Mouse (Mus musculus): ENCODE data around the gene Zfp664. TPM values are rescaled to one million over a fixed set of nuclear protein-coding genes. Genes with fewer than 3 reads are reported as not detected.

The Zfp664 gene
- polyA plus RNA-seq, 1 experiment from 2014 or later, result 118 TPM

DNA sequence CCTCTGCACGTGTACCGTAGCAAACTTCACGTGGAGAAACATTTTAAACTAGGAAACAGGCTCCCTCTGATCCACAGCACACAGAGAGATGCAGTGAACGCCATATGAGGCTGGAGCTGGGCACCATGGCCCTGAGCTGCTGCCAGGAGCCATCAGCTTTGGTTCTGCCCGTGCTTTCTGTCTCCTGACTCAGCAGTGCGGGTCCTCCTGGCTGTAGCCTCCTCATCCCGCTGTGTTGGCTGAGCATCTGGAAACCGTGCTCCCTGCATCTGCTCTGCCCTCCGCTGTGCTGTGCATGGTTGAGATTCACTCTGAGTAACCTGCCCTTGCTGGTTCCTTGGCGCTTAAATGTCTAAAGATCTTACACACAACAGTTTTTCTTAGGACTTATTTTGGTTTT, 39.7 kb downstream of the Zfp664 start:
- H3K4me2 ChIP-seq (replicated peaks), result no peak overlapping the region
- WGBS, result 82% methylated on average over 10 of the region's 10 CpGs
- H3K9me3 ChIP-seq, result no peaks in the 10 kb centered on the region
- H3K9ac ChIP-seq, result no peak overlapping the region
- no peaks in the 10 kb centered on the region for H3K36me3 ChIP-seq
- ATAC-seq (ENCODE audit: insufficient number of reproducible peaks, insufficient read depth, low FRiP score, low TSS enrichment), result no peak
- H3K27ac ChIP-seq, result no peak overlapping the region
- H3K4me1 ChIP-seq, result peaks cover 7% of the 10 kb centered on the region
- no peak overlapping the region for H3K4me3 ChIP-seq
- H3K27me3 ChIP-seq, result no peaks in the 10 kb centered on the region

DNA sequence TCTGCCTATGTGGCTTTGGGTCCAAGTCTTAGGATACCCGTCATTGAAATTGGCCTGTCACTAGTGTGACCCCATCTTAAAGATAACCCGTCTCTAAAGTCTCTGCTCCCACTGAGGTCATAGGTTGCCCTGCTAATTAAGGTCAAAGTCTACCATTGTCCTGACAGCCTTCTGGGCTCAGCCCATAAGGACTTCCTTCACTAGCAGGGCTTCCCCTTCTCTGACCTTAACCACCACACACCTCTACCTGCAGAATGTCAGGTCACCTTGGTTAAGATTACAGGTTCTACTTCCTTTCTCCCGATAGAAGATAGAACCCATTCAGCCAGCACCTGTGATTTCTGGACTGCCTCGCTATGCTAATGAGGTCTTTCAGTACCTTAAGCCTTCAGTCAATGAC, 41.4 kb downstream of the Zfp664 start:
- 78% methylated on average over 4 of the region's 4 CpGs for WGBS

DNA sequence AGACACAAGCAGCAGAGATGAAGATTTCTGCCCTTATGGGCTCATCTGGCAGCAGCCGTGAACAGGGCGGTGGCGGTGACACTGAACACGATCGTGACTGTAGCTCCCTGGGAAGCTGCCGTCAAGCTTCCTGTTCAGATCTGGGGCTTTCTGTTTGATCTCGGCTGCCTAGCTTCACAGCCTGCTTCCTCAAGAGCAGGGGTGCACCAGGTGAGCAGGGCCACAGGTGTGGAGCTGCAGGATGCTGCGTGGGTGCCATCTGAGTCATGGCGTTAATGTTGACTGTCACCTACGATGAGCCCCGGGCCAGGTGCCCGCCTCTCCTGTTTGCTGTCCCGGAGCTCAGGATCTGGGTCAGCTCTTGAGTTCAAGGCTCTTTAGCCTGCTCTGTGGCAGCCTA, 44.4 kb downstream of the Zfp664 start:
- Histone ChIP-seq H3K9me3 (no peaks in the 10 kb centered on the region), H3K27me3 (no peaks in the 10 kb centered on the region), H3K9ac (no peak overlapping the region), H3K4me3 (no peak overlapping the region), H3K4me2 (replicated peaks) (no peak overlapping the region), H3K4me1 (no peaks in the 10 kb centered on the region), H3K27ac (no peak overlapping the region), H3K36me3 (no peaks in the 10 kb centered on the region)
- 77% methylated on average over 13 of the region's 13 CpGs for WGBS
- ATAC-seq (ENCODE audit: insufficient number of reproducible peaks, insufficient read depth, low FRiP score, low TSS enrichment), result no peak

More for the DNA sequence above, 41.4 kb downstream of the Zfp664 start:
- Histone ChIP-seq H3K4me3 (no peak overlapping the region), H3K4me2 (replicated peaks) (no peak overlapping the region), H3K9me3 (no peaks in the 10 kb centered on the region), H3K27me3 (no peaks in the 10 kb centered on the region), H3K36me3 (no peaks in the 10 kb centered on the region), H3K4me1 (peaks cover 7% of the 10 kb centered on the region), H3K9ac (no peak overlapping the region), H3K27ac (no peak overlapping the region)
- ATAC-seq (ENCODE audit: insufficient number of reproducible peaks, insufficient read depth, low FRiP score, low TSS enrichment), result no peak

DNA sequence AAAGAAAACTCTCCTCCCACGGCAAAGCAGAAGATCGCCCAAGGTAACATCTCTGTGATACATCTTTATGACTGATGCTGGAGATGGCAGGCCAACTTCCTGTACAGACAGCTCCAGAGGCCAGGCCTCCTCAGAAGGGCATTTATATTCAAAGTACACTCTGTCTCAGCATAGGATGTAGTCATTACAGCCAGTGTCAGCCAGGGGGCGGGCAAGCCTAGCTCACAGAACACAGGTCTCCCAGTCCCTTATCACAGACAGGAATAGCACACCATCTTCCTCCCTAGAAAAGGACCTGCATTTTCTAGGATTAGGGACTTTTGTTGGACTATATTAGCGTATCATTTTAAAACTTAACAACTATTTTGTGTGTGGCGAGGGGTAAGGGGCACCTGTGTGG, 46.4 kb downstream of the Zfp664 start:
- ATAC-seq (ENCODE audit: insufficient number of reproducible peaks, insufficient read depth, low FRiP score, low TSS enrichment), result no peak; the same call in 1 of the 2 replicates
- Histone ChIP-seq H3K9me3 (no peaks in the 10 kb centered on the region), H3K4me3 (no peak overlapping the region), H3K4me2 (replicated peaks) (no peak overlapping the region), H3K27ac (no peak overlapping the region), H3K4me1 (peaks cover 8% of the 10 kb centered on the region; the same call in 1 of the 2 replicates), H3K36me3 (no peaks in the 10 kb centered on the region), H3K9ac (no peak overlapping the region), H3K27me3 (no peaks in the 10 kb centered on the region)
- 23% methylated on average over 5 of the region's 5 CpGs for WGBS

DNA sequence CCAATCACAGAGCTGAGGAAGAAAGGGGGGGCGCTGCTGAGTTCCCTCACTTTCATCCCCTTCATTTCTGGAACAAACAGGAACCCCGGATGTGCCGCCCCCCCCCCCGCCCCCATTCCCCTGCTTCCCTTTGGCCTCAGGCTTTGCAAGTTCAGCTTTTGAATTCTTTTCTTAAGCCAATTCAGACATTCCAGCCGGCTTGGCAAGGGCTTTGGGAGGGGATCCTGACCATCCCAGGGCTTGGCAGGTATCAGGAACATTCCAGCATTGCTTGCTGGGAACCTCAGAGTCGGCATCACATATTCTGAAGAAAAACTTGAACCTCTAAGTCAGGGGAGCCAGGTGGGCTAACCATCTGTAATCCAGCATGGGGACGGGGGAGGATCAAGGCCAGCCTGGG, 49.8 kb downstream of the Zfp664 start:
- Histone ChIP-seq H3K27ac (no peak overlapping the region), H3K9ac (no peak overlapping the region), H3K4me1 (peaks cover 8% of the 10 kb centered on the region; the same call in 1 of the 2 replicates), H3K4me2 (replicated peaks) (no peak overlapping the region), H3K27me3 (no peaks in the 10 kb centered on the region), H3K36me3 (no peaks in the 10 kb centered on the region), H3K4me3 (no peak overlapping the region), H3K9me3 (no peaks in the 10 kb centered on the region)
- ATAC-seq (ENCODE audit: insufficient number of reproducible peaks, insufficient read depth, low FRiP score, low TSS enrichment), result no peak
- 65% methylated on average over 7 of the region's 7 CpGs for WGBS

DNA sequence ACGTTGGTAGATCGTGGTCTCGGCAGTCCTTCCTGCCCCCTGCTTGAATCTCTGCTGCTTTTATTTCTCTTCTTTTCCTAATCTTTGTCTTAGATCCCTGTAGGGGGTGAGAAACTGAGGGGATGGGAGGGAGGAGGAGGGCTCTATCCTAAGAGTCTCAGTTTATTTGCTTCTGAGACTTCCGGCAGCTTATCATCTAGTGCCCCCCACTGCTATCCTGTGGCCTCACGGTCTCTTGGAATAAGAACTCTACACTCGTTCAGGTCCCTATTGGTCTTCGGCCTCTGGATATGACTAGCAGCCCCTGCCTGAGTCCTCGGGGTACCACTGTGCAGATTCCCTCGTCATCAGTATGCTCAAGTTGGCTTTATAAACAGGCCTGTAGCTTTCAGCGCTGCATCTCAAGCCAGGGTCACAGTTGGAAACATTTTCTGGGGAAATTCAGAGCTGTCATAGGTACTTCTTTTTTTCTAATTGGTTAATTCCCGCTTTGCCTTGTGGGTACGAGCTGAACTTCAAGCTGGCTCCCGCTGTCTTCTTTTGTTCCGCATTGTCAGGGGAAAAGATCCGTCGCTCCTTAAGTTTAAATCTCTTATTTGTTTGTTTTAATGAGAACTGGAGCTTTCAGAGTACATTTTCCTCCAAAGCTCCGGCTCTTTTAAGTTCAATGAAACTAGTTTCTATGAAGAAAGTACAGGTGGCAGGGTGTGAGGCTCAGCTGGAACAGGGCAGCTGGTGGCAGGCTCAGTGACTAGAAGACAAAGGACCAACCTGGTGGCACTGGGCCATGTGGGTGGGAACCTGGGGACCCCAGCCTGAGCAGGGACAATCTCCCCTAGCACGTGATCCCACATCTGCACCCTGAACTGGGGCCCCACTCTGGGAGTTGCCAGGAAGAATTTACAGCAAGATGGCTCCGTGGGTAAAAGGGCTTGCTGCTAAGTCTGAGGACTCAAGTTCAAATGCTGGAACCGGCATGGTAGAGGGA, 50.7 kb downstream of the Zfp664 start:
- 34% methylated on average over 20 of the region's 20 CpGs for WGBS
- Histone ChIP-seq H3K4me2 (replicated peaks) (no peak overlapping the region), H3K9me3 (no peaks in the 10 kb centered on the region), H3K9ac (no peak overlapping the region), H3K27ac (no peak overlapping the region), H3K27me3 (no peaks in the 10 kb centered on the region), H3K4me3 (no peak overlapping the region), H3K36me3 (no peaks in the 10 kb centered on the region), H3K4me1 (peaks cover 8% of the 10 kb centered on the region; the same call in 1 of the 2 replicates)
- ATAC-seq (ENCODE audit: insufficient number of reproducible peaks, insufficient read depth, low FRiP score, low TSS enrichment), result no peak

DNA sequence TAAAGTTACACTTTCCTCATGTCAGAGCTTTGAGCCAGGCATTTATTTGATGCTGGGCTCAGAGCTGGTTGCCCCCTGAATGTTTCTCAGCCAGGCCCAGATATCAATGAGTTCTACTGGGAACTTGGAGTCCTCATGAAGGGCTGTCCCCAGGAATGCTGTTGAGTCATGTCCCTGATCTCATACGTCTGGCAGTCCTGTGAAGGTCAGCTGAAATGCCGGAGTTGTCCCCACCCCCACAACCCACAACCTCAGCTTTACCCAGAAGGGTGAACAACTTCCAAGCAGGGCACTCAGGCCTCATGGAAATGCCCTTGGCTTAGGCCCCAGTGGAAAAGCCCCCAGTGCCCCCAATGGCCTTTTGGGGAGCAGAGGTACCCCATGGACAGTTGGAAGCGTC, 57.3 kb downstream of the Zfp664 start:
- Histone ChIP-seq H3K36me3 (no peaks in the 10 kb centered on the region), H3K9me3 (0 out of 2 replicates have a peak, but pooled peaks cover 4% of the 10 kb centered on the region), H3K4me1 (peaks cover 12% of the 10 kb centered on the region), H3K27ac (no peak overlapping the region), H3K4me2 (replicated peaks) (no peak overlapping the region), H3K9ac (no peak overlapping the region), H3K27me3 (no peaks in the 10 kb centered on the region), H3K4me3 (no peak overlapping the region)
- 77% methylated on average over 3 of the region's 3 CpGs for WGBS
- ATAC-seq (ENCODE audit: insufficient number of reproducible peaks, insufficient read depth, low FRiP score, low TSS enrichment), result no peak

DNA sequence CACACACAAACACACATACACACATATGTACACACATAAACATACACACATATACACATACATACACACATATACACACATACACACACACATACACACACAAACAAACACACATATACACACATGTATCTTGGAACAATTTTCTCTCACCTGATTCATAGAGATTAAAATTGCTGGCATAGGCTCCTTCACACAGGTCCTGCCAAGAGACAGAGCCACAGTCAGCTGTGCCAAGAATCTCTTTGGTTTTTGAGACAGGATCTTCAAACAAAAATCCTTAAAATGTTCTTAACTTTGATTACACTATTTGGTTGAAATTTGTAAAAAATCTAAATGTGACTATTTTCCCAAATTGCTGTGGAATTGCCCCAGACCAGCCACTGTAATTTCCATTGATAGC, 58.9 kb downstream of the Zfp664 start:
- H3K27me3 ChIP-seq, result no peaks in the 10 kb centered on the region
- no peak overlapping the region for H3K4me3 ChIP-seq
- ATAC-seq (ENCODE audit: insufficient number of reproducible peaks, insufficient read depth, low FRiP score, low TSS enrichment), result no peak
- H3K27ac ChIP-seq, result no peak overlapping the region
- no peak overlapping the region for H3K4me2 ChIP-seq (replicated peaks)
- no peaks in the 10 kb centered on the region for H3K36me3 ChIP-seq
- H3K9me3 ChIP-seq, result 0 out of 2 replicates have a peak, but pooled peaks cover 4% of the 10 kb centered on the region
- peaks cover 17% of the 10 kb centered on the region for H3K4me1 ChIP-seq
- H3K9ac ChIP-seq, result no peak overlapping the region

DNA sequence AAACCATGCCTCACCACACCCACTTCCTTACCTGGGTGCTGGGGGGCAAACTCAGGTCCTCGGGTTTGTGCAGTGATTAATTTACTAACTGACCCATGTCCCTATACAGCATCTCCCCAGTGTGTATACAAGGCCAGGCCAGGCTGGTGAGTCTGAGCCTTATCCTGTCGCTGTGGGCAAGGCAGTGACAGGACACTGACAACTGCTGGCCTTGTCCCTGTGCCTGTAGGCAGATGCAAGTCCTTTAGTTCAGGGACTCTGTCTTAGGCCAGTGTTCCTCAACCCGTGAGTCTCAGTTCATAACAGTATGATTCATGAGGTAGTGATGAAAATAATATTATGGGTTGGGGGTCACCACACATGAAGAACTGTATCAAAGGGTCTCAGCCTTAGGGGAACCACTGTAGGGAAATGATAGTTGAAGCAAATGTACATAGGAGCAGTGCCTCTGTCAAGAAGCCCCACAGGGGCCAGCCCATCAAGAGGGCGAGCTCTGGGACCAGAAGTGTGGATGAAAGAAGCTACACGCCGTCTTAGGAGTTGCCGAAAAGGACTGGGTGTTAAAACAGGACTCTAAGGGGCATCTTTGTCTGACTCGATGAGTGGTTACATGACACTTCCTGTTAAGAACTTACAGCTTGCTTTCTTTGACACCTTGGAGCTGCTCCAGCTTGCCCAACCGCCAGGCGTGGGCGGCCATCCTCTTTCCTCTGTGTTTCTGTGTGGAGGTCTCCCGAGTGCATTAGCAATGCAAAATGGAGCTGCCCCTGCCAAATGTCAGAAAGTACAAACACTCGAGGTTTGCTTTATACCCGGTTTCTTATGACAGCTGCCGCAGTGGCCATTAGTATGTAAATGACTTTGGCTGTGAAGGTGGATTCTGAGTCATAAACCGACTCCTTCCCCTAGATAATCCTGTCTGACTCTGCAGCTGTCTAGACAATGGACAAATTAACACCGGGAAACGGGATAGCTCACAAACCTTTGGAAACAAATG, 60.2 kb downstream of the Zfp664 start:
- H3K27ac ChIP-seq, result peak overlapping the region; percentile 66

DNA sequence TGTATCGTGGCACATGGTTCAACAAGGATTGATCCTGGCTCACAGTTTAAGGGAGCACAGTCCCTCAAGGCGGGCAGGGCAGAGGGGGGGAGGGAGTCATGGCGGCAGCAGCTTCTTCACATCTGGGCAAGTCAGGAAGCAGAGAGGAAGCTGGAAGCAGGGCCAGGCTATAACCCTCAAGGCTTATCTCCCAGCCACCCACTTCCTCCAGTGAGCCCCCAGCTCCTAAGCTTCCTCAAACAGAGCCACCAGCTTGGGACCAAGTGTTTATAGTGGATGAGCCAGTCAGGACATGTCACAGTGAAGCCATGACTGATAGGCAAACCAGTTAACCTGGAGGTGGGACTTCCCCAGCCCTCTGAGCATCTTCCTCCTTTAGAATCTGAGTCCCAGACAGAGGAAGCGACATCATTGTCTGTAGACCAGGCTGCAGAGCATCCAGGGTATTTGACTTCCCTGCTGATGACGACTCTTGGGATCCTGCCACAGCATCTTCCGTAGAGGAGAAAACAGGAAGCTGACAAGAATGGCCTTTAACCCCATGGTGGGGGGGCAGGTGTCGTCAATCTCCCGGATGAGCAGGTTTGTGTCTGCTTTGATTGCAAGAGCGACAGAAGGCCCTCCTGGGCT, 67.0 kb downstream of the Zfp664 start:
- no peak overlapping the region for H3K4me2 ChIP-seq (replicated peaks)
- ATAC-seq (ENCODE audit: insufficient number of reproducible peaks, insufficient read depth, low FRiP score, low TSS enrichment), result no peak

More for the DNA sequence above, 60.2 kb downstream of the Zfp664 start:
- Histone ChIP-seq H3K4me3 (no peak overlapping the region), H3K9me3 (0 out of 2 replicates have a peak, but pooled peaks cover 4% of the 10 kb centered on the region), H3K36me3 (no peaks in the 10 kb centered on the region), H3K27me3 (no peaks in the 10 kb centered on the region), H3K9ac (no peak overlapping the region), H3K4me1 (peaks cover 17% of the 10 kb centered on the region), H3K4me2 (replicated peaks) (no peak overlapping the region)
- ATAC-seq (ENCODE audit: insufficient number of reproducible peaks, insufficient read depth, low FRiP score, low TSS enrichment), result no peak; the same call in 1 of the 2 replicates
- 45% methylated on average over 18 of the region's 18 CpGs for WGBS

DNA sequence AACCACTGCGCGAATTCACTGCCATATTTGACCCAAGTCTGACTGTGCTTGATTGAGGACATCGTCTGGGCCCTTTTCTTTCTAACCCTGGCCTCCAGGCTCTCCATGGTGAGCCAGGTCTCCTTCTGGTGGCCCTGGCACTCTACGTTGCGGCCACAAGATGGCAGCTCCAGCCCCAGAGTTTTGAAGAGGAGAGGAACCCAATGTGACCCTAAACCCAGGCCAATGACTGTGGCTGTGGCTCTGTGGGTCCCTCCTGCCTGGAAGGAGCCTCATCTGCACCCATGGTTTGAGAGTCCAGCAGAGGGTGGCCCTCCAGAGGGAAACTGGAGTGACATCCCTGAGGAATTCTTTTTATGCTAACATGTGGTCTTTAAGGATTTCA, 67.6 kb downstream of the Zfp664 start:
- H3K4me2 ChIP-seq (replicated peaks), result no peak overlapping the region
- H3K4me3 ChIP-seq, result no peak overlapping the region
- peak overlapping the region; percentile 73; the same call in 1 of the 2 replicates for H3K27ac ChIP-seq
- no peaks in the 10 kb centered on the region for H3K9me3 ChIP-seq
- ATAC-seq (ENCODE audit: insufficient number of reproducible peaks, insufficient read depth, low FRiP score, low TSS enrichment), result no peak
- no peak overlapping the region for H3K9ac ChIP-seq
- peaks cover 20% of the 10 kb centered on the region for H3K4me1 ChIP-seq
- 44% methylated on average over 5 of the region's 5 CpGs for whole genome bisulfite sequencing
- H3K36me3 ChIP-seq, result no peaks in the 10 kb centered on the region
- H3K27me3 ChIP-seq, result no peaks in the 10 kb centered on the region

More for the DNA sequence above, 67.0 kb downstream of the Zfp664 start:
- 80% methylated on average over 9 of the region's 9 CpGs for WGBS
- no peak overlapping the region for H3K9ac ChIP-seq
- H3K4me1 ChIP-seq, result peaks cover 20% of the 10 kb centered on the region
- H3K27me3 ChIP-seq, result no peaks in the 10 kb centered on the region
- no peaks in the 10 kb centered on the region for H3K9me3 ChIP-seq
- H3K36me3 ChIP-seq, result no peaks in the 10 kb centered on the region
- 0 out of 2 replicates have a peak overlapping the region, but pooled peaks have one; percentile 73 for H3K27ac ChIP-seq
- H3K4me3 ChIP-seq, result no peak overlapping the region

Measured in embryonic facial prominence, embryonic 12.5 days (tissue).